ENCODE assay signal across 32 mouse cellular contexts in the genomic region with DNA sequence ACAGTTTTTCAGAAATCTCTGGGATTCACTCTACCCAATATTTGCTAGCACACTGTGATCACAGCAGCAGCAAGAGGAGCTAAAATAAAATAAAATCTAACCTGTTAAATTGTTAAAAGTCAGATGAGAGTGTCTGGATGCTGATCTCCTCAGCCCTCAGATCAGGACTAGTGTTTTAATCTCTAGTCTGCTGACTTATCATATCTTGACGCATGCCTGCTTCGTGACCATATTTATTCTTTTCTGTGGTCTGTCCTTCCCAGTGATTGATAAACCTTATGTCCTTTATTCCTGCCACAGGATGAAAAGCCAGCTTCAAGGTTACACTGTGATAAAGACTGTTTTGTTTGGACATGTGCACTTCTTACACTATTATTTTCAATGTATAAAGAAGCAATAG. TPM values are rescaled to one million over a fixed set of nuclear protein-coding genes. Genes with fewer than 3 reads are reported as not detected.
A peak's percentile ranks its signal among the peaks of the same experiment; 100 is the strongest.
DNase-seq lines count a peak whose midpoint lies in the region; ATAC-seq and TF ChIP-seq lines count a peak whose summit lies in the region.
"Had no signal": no experiment of that assay in that cellular context is flagged by ENCODE, and none has a peak within 500 bp of the region (broad histone marks: within the 10 kb centered on the region; RNA-seq: fewer than 3 reads in every experiment).

No protein-coding gene starts in this region.

- peak overlapping the region; percentile 20; the same call in 1 of the 2 replicates for H3K4me2 ChIP-seq in liver, embryonic 11.5 days
- H3K4me2 ChIP-seq in liver, embryonic 14.5 days (ENCODE audit: low read depth) = peak overlapping the region; percentile 53
- H3K4me2 ChIP-seq in midbrain, postnatal 0 days (ENCODE audit: low read depth, low read length, poor library complexity, severe bottlenecking) = no peak overlapping the region
- H3K4me2 ChIP-seq: embryonic facial prominence, embryonic 13.5 days; forebrain, embryonic 12.5 days; hindbrain, embryonic 13.5 days; lung, embryonic 14.5 days; neural tube, embryonic 15.5 days had no signal

- no peak for TF ChIP-seq CTCF in liver, embryonic 14.5 days (IDR thresholded peaks at IDR 0.05; ENCODE audit: low read depth)
- no peak for TF ChIP-seq CTCF in midbrain, postnatal 0 days (IDR thresholded peaks at IDR 0.05)

- no peak for ATAC-seq in erythroblast, adult 5-6 weeks (replicated peaks; ENCODE audit: low FRiP score, poor library complexity, severe bottlenecking)
- ATAC-seq in liver, embryonic 11.5 days (replicated peaks; ENCODE audit: low FRiP score) = no peak
- ATAC-seq in liver, embryonic 14.5 days (ENCODE audit: insufficient read depth) = no peak
- ATAC-seq in midbrain, postnatal 0 days (ENCODE audit: low FRiP score) = no peak
- ATAC-seq: intestine, embryonic 16.5 days had no signal

- no peak overlapping the region for H3K9ac ChIP-seq in liver, embryonic 11.5 days (ENCODE audit: low read depth, low read length)
- H3K9ac ChIP-seq in liver, embryonic 14.5 days (replicated peaks) = peak overlapping the region; percentile 31; the same call in 1 of the 2 replicates
- no peak overlapping the region for H3K9ac ChIP-seq in midbrain, postnatal 0 days (replicated peaks; ENCODE audit: low read length, poor library complexity, severe bottlenecking)
- H3K9ac ChIP-seq: embryonic facial prominence, embryonic 13.5 days; forebrain, embryonic 12.5 days; hindbrain, embryonic 13.5 days; lung, embryonic 14.5 days; neural tube, embryonic 15.5 days had no signal

- WGBS in liver, embryonic 11.5 days = 34% methylated on average over 2 of the region's 2 CpGs
- 35% methylated on average over 2 of the region's 2 CpGs for WGBS in liver, embryonic 14.5 days (ENCODE audit: insufficient replicate concordance)
- WGBS in midbrain, postnatal 0 days = 91% methylated on average over 2 of the region's 2 CpGs

- no peaks in the 10 kb centered on the region for H3K9me3 ChIP-seq in erythroblast, embryonic 14.5 days (ENCODE audit: control insufficient read depth, low read length)
- no peaks in the 10 kb centered on the region for H3K9me3 ChIP-seq in liver, embryonic 11.5 days (ENCODE audit: control insufficient read depth, low read length)
- H3K9me3 ChIP-seq in liver, embryonic 14.5 days (ENCODE audit: control insufficient read depth, low read length) = no peaks in the 10 kb centered on the region
- H3K9me3 ChIP-seq in midbrain, postnatal 0 days (ENCODE audit: low read length) = no peaks in the 10 kb centered on the region
- H3K9me3 ChIP-seq: embryonic facial prominence, embryonic 13.5 days; forebrain, embryonic 12.5 days; hindbrain, embryonic 13.5 days; neural tube, embryonic 15.5 days had no signal

- no peak for TF ChIP-seq EP300 in liver, embryonic 14.5 days (IDR thresholded peaks at IDR 0.05; ENCODE audit: low read depth)

- 0 out of 2 replicates have a peak, but pooled peaks cover 2% of the 10 kb centered on the region for H3K27me3 ChIP-seq in erythroblast, embryonic 14.5 days (ENCODE audit: control insufficient read depth)
- no peaks in the 10 kb centered on the region for H3K27me3 ChIP-seq in liver, embryonic 11.5 days (replicated peaks; ENCODE audit: control insufficient read depth, insufficient read depth, low read length)
- no peaks in the 10 kb centered on the region for H3K27me3 ChIP-seq in liver, embryonic 14.5 days (ENCODE audit: control insufficient read depth, insufficient read depth, low read length)
- H3K27me3 ChIP-seq in midbrain, postnatal 0 days (ENCODE audit: insufficient read depth, low read length) = no peaks in the 10 kb centered on the region
- H3K27me3 ChIP-seq: embryonic facial prominence, embryonic 13.5 days; forebrain, embryonic 12.5 days; hindbrain, embryonic 13.5 days; neural tube, embryonic 15.5 days had no signal

- DNase-seq in liver, embryonic 11.5 days (ENCODE audit: low spot score) = no peak
- DNase-seq in liver = no peak
- no peak for DNase-seq in liver, embryonic 14.5 days (ENCODE audit: low read depth in 3 of 3, low spot score in 3 of 3)
- no peak for DNase-seq in Muller cell, postnatal 12 days (ENCODE audit: inconsistent ontology term)
- no peak for DNase-seq in midbrain, postnatal 0 days (ENCODE audit: low spot score)
- DNase-seq: B cell, adult 2 months; cerebellum, adult 18-20 months; cerebellum, postnatal 10 days; gastrocnemius, postnatal 10 days; heart, postnatal 36 days; kidney, adult 8-10 months; kidney, postnatal 4 days; layer of hippocampus, postnatal 36 days; left cerebral cortex, postnatal 4 days; lung, embryonic 14.5 days; lung, postnatal 14 days; midbrain, embryonic 14.5 days; right cerebral cortex, adult 18-20 months; spleen, adult 18-20 months; thymus, postnatal 25 days had no signal

- H3K27ac ChIP-seq in liver, embryonic 11.5 days (ENCODE audit: low read depth, low read length) = peak overlapping the region; percentile 48
- H3K27ac ChIP-seq in liver, embryonic 14.5 days = peak overlapping the region; percentile 86
- no peak overlapping the region for H3K27ac ChIP-seq in midbrain, postnatal 0 days (ENCODE audit: low read depth, low read length)
- H3K27ac ChIP-seq: embryonic facial prominence, embryonic 13.5 days; forebrain, embryonic 12.5 days; hindbrain, embryonic 13.5 days; kidney, postnatal 0 days; neural tube, embryonic 15.5 days had no signal

- peak overlapping the region; percentile 37 for H3K4me3 ChIP-seq in erythroblast, embryonic 14.5 days (replicated peaks)
- H3K4me3 ChIP-seq in liver, embryonic 11.5 days (ENCODE audit: low read depth, low read length) = no peak overlapping the region
- H3K4me3 ChIP-seq in liver, embryonic 14.5 days (ENCODE audit: insufficient read depth in 1 of 2, low read depth in 2 of 2, low read length in 2 of 2) = no peak overlapping the region
- no peak overlapping the region for H3K4me3 ChIP-seq in midbrain, postnatal 0 days (ENCODE audit: low read depth, low read length)
- H3K4me3 ChIP-seq: embryonic facial prominence, embryonic 13.5 days; forebrain, embryonic 12.5 days; hindbrain, embryonic 13.5 days; neural tube, embryonic 15.5 days had no signal

- H3K36me3 ChIP-seq in erythroblast, embryonic 14.5 days (ENCODE audit: control insufficient read depth) = peaks cover 6% of the 10 kb centered on the region
- no peaks in the 10 kb centered on the region for H3K36me3 ChIP-seq in liver, embryonic 11.5 days (ENCODE audit: control insufficient read depth, insufficient read depth, low read length)
- H3K36me3 ChIP-seq in liver, embryonic 14.5 days (replicated peaks; ENCODE audit: control insufficient read depth, insufficient read depth, low read depth) = no peaks in the 10 kb centered on the region
- no peaks in the 10 kb centered on the region for H3K36me3 ChIP-seq in midbrain, postnatal 0 days (ENCODE audit: insufficient read depth, low read length)
- H3K36me3 ChIP-seq: embryonic facial prominence, embryonic 13.5 days; forebrain, embryonic 12.5 days; hindbrain, embryonic 13.5 days; neural tube, embryonic 15.5 days had no signal

- H3K4me1 ChIP-seq in erythroblast, embryonic 14.5 days (ENCODE audit: control insufficient read depth) = peaks cover 74% of the 10 kb centered on the region
- H3K4me1 ChIP-seq in liver, embryonic 11.5 days (replicated peaks; ENCODE audit: control insufficient read depth, insufficient read depth, low read length) = peaks cover 11% of the 10 kb centered on the region
- peaks cover 25 to 55% of the 10 kb centered on the region in 2 experiments for H3K4me1 ChIP-seq in liver, embryonic 14.5 days (replicated peaks; ENCODE audit: control insufficient read depth in 2 of 2, insufficient read depth in 2 of 2, low read length in 1 of 2)
- no peaks in the 10 kb centered on the region for H3K4me1 ChIP-seq in midbrain, postnatal 0 days (ENCODE audit: insufficient read depth, low read length)
- H3K4me1 ChIP-seq: embryonic facial prominence, embryonic 13.5 days; forebrain, embryonic 12.5 days; hindbrain, embryonic 13.5 days; neural tube, embryonic 15.5 days had no signal

RNA-seq across cellular contexts. Expression of a gene that starts 1.5 kb away (rescaled TPM):
- 0.10 and 0.15 TPM in 2 replicates for polyA plus RNA-seq in erythroblast, embryonic 14.5 days (2012)
- total RNA-seq in erythroblast, adult 5-6 weeks (2015; ENCODE audit: low replicate concordance) = not detected in 2 replicates
- not detected in 2 replicates for total RNA-seq in erythroblast, adult 5-6 weeks (2017; ENCODE audit: low replicate concordance)
- polyA plus RNA-seq in liver, embryonic 11.5 days (2014; fragmentation: Nextera tagmentation; extraction: Ambion mirVana) = 8.3 and 8.4 TPM in 2 replicates
- 9.7 and 12.9 TPM in 2 replicates for polyA plus RNA-seq in liver, embryonic 14.5 days (2012; rRNA removed)
- 15.8 and 16.8 TPM in 2 replicates for polyA plus RNA-seq in liver, embryonic 14.5 days (2014; fragmentation: Nextera tagmentation; extraction: Ambion mirVana)
- total RNA-seq in midbrain, postnatal 0 days (2014; rRNA removed) = not detected in 2 replicates
- 0.15 TPM in 1 of 2 replicates, not detected in the other for polyA plus RNA-seq in midbrain, postnatal 0 days (2015; fragmentation: Nextera tagmentation; extraction: Ambion mirVana)
- total RNA-seq: common myeloid progenitor, adult 5-6 weeks; gastrocnemius, postnatal 10 days; heart, postnatal 36 days; layer of hippocampus, postnatal 36 days; left cerebral cortex, postnatal 4 days had no signal
- polyA plus RNA-seq: embryonic facial prominence, embryonic 13.5 days; gonadal fat pad, adult 2 months; heart, embryonic 14.5 days; lung, embryonic 14.5 days had no signal

RNA-seq across cellular contexts. Expression of a gene that starts 35.0 kb away (rescaled TPM):
- not detected in 2 replicates for polyA plus RNA-seq in erythroblast, embryonic 14.5 days (2012)
- not detected in 2 replicates for total RNA-seq in erythroblast, adult 5-6 weeks (2015; ENCODE audit: low replicate concordance)
- not detected in 2 replicates for total RNA-seq in erythroblast, adult 5-6 weeks (2017; ENCODE audit: low replicate concordance)
- 0.22 and 0.49 TPM in 2 replicates for polyA plus RNA-seq in liver, embryonic 11.5 days (2014; fragmentation: Nextera tagmentation; extraction: Ambion mirVana)
- polyA plus RNA-seq in liver, embryonic 14.5 days (2012; rRNA removed) = 1.9 and 2.5 TPM in 2 replicates
- polyA plus RNA-seq in liver, embryonic 14.5 days (2014; fragmentation: Nextera tagmentation; extraction: Ambion mirVana) = 6.1 and 7.2 TPM in 2 replicates
- total RNA-seq in midbrain, postnatal 0 days (2014; rRNA removed) = not detected in 2 replicates
- polyA plus RNA-seq in midbrain, postnatal 0 days (2015; fragmentation: Nextera tagmentation; extraction: Ambion mirVana) = not detected in 2 replicates
- total RNA-seq: common myeloid progenitor, adult 5-6 weeks; gastrocnemius, postnatal 10 days; heart, postnatal 36 days; layer of hippocampus, adult 8-10 months; layer of hippocampus, postnatal 36 days; left cerebral cortex, postnatal 4 days had no signal
- polyA plus RNA-seq: embryonic facial prominence, embryonic 13.5 days; heart, embryonic 14.5 days; hindbrain, embryonic 13.5 days; lung, embryonic 14.5 days; midbrain, embryonic 14.5 days had no signal

RNA-seq across cellular contexts. Expression of a gene that starts 43.8 kb away (rescaled TPM):
- 0.33 and 0.63 TPM in 2 replicates for polyA plus RNA-seq in erythroblast, embryonic 14.5 days (2012)
- not detected in 2 replicates for total RNA-seq in erythroblast, adult 5-6 weeks (2015; ENCODE audit: low replicate concordance)
- total RNA-seq in erythroblast, adult 5-6 weeks (2017; ENCODE audit: low replicate concordance) = not detected in 2 replicates
- 29.0 and 32.1 TPM in 2 replicates for polyA plus RNA-seq in liver, embryonic 11.5 days (2014; fragmentation: Nextera tagmentation; extraction: Ambion mirVana)
- 3.5 and 3.8 TPM in 2 replicates for polyA plus RNA-seq in liver, embryonic 14.5 days (2012; rRNA removed)
- 3.9 and 7.0 TPM in 2 replicates for polyA plus RNA-seq in liver, embryonic 14.5 days (2014; fragmentation: Nextera tagmentation; extraction: Ambion mirVana)
- total RNA-seq in midbrain, postnatal 0 days (2014; rRNA removed) = not detected in 2 replicates
- 0.30 TPM in 1 of 2 replicates, not detected in the other for polyA plus RNA-seq in midbrain, postnatal 0 days (2015; fragmentation: Nextera tagmentation; extraction: Ambion mirVana)
- total RNA-seq: common myeloid progenitor, adult 5-6 weeks; gastrocnemius, postnatal 10 days; heart, postnatal 36 days; layer of hippocampus, adult 8-10 months; layer of hippocampus, postnatal 36 days; left cerebral cortex, postnatal 4 days had no signal
- polyA plus RNA-seq: gonadal fat pad, adult 2 months had no signal
